Mouse (Mus musculus) ES-Bruce4 (cell line): ENCODE results near the gene Ptprg. TPM values are rescaled to one million over a fixed set of nuclear protein-coding genes. Genes with fewer than 3 reads are reported as not detected.

Source experiments
- H3K27ac ChIP-seq: 2 replicates; pipeline ENCODE4 v1.5.1; 2012; ENCODE audit warnings: low read length, inconsistent platforms; ENCODE audit not compliant: insufficient read depth
- H3K27me3 ChIP-seq: 2 replicates; pipeline ENCODE4 v1.6.1; 2012; ENCODE audit warnings: mild to moderate bottlenecking, low read length, inconsistent platforms; ENCODE audit not compliant: control insufficient read depth, poor library complexity, insufficient read depth, severe bottlenecking
- H3K36me3 ChIP-seq: 2 replicates; pipeline ENCODE4 v1.6.1; 2012; ENCODE audit warnings: inconsistent platforms, mild to moderate bottlenecking, low read length, moderate library complexity; ENCODE audit not compliant: control insufficient read depth, poor library complexity, insufficient read depth, severe bottlenecking
- H3K4me1 ChIP-seq: one replicate; pipeline ENCODE4 v1.8.1; 2011; ENCODE audit warnings: low read length; ENCODE audit not compliant: control insufficient read depth, insufficient read depth
- H3K4me3 ChIP-seq: 2 replicates; pipeline ENCODE4 v1.5.1; 2011; ENCODE audit warnings: low read depth, mild to moderate bottlenecking, low read length
- H3K9ac ChIP-seq: 2 replicates; pipeline ENCODE4 v1.6.1; 2012; ENCODE audit warnings: low read depth, mild to moderate bottlenecking, inconsistent platforms; ENCODE audit not compliant: poor library complexity, severe bottlenecking
- H3K9me3 ChIP-seq: replicated peaks from 2 replicates; pipeline ENCODE4 v1.6.1; 2012; ENCODE audit warnings: mild to moderate bottlenecking, low read length, inconsistent platforms; ENCODE audit not compliant: control insufficient read depth, poor library complexity, insufficient read depth, severe bottlenecking
- CTCF ChIP-seq: IDR thresholded peaks from one replicate; pipeline ENCODE4 v1.8.1; 2011; ENCODE audit warnings: low read depth, low read length
- EP300 ChIP-seq: IDR thresholded peaks from 2 replicates; pipeline ENCODE4 v1.6.1; 2011; ENCODE audit warnings: low read depth, low read length; ENCODE audit not compliant: insufficient read depth
- POLR2A ChIP-seq: IDR thresholded peaks from one replicate; pipeline ENCODE4 v1.8.1; 2011; ENCODE audit warnings: low read length; ENCODE audit not compliant: insufficient read depth
- polyA plus RNA-seq: library from polyadenylated mRNA; stranded (reverse); fragments of >200 nt; gene quantifications from 2 replicates; pipeline ENCODE4 v1.2.4, GENCODE M21; 2011; ENCODE audit warnings: low read depth; ENCODE audit not compliant: missing spikeins, insufficient read depth, insufficient read length

Gene Ptprg
- polyA plus RNA-seq, 1 experiment = 27.4 TPM

GRCm38 (mm10) chr14:12153599-12153998, 600.3 kb downstream of the Ptprg start:
- H3K4me3 ChIP-seq = no peak overlapping the region

GRCm38 (mm10) chr14:12161738-12162310, 608.5 kb downstream of the Ptprg start:
- TF ChIP-seq CTCF (no peak), EP300 (no peak), POLR2A (no peak)
- no peaks in the 10 kb centered on the region for H3K9me3 ChIP-seq
- H3K27me3 ChIP-seq = no peaks in the 10 kb centered on the region
- no peak overlapping the region for H3K4me3 ChIP-seq
- no peaks in the 10 kb centered on the region for H3K4me1 ChIP-seq
- no peaks in the 10 kb centered on the region for H3K36me3 ChIP-seq
- H3K9ac ChIP-seq = no peak overlapping the region
- H3K27ac ChIP-seq = no peak overlapping the region

More at GRCm38 (mm10) chr14:12153599-12153998, 600.3 kb downstream of the Ptprg start:
- no peaks in the 10 kb centered on the region for H3K27me3 ChIP-seq
- H3K9ac ChIP-seq = no peak overlapping the region
- H3K27ac ChIP-seq = no peak overlapping the region
- H3K36me3 ChIP-seq = no peaks in the 10 kb centered on the region
- H3K9me3 ChIP-seq = no peaks in the 10 kb centered on the region
- no peaks in the 10 kb centered on the region for H3K4me1 ChIP-seq
- TF ChIP-seq EP300 (no peak), POLR2A (no peak), CTCF (no peak)

- no peak for TF ChIP-seq CTCF
- no peak for TF ChIP-seq EP300
- TF ChIP-seq POLR2A = no peak
- H3K9me3 ChIP-seq = no peaks in the 10 kb centered on the region
- H3K4me1 ChIP-seq = no peaks in the 10 kb centered on the region
- no peak overlapping the region for H3K9ac ChIP-seq
- no peak overlapping the region for H3K4me3 ChIP-seq
- no peak overlapping the region for H3K27ac ChIP-seq
- H3K36me3 ChIP-seq = no peaks in the 10 kb centered on the region
- H3K27me3 ChIP-seq = no peaks in the 10 kb centered on the region
Measured at GRCm38 (mm10) chr14:12162331-12162854, 609.1 kb downstream of the Ptprg start.

DNA sequence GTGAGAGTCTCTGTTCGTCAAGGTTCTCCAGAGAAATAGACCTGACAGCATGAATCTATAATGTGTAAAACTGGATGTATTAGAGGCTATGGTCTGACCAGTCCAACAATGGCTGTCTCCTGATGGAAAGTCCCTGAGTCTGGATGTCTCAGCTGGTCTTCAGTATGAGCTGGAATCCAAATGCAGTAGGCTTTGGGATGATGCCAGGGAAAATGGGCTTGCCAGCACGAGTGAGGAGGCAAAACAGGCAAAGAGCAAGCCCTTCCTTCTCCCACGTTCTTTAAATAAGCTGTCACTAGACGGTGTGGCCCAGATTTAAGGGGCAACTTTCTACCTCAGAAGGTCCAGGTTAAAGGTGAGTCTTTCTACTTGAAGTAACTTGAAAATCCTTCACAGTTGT, 609.9 kb downstream of the Ptprg start:
- no peaks in the 10 kb centered on the region for H3K9me3 ChIP-seq
- no peak overlapping the region for H3K27ac ChIP-seq
- H3K36me3 ChIP-seq = no peaks in the 10 kb centered on the region
- no peak overlapping the region for H3K4me3 ChIP-seq
- no peak for TF ChIP-seq POLR2A
- no peak for TF ChIP-seq EP300
- H3K27me3 ChIP-seq = no peaks in the 10 kb centered on the region
- H3K9ac ChIP-seq = no peak overlapping the region
- no peaks in the 10 kb centered on the region for H3K4me1 ChIP-seq

DNA sequence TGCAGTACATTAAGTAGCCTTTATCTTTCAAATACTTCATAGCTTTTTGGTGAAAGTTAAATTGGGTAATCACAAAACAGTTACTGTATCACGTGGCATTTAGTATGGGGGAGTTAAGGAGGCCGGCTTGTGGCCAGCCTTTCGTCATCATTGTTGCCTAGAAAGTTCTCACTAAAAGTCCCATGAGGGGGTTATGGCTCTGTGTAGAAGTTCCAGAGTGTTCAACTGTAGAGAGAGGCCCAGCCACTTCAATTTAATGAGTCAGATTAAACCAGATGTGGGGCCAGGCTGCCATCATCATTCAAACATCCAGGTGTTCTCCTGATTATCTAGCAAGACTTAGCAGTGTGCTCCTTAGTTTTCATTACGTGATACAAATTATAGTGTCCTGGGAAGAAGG, 613.9 kb downstream of the Ptprg start:
- no peak overlapping the region for H3K9ac ChIP-seq
- no peaks in the 10 kb centered on the region for H3K36me3 ChIP-seq
- TF ChIP-seq CTCF (no peak), POLR2A (no peak), EP300 (no peak)
- H3K27me3 ChIP-seq = no peaks in the 10 kb centered on the region
- H3K4me3 ChIP-seq = no peak overlapping the region
- no peak overlapping the region for H3K27ac ChIP-seq
- H3K9me3 ChIP-seq = no peaks in the 10 kb centered on the region
- no peaks in the 10 kb centered on the region for H3K4me1 ChIP-seq

GRCm38 (mm10) chr14:12167651-12168050, 614.3 kb downstream of the Ptprg start:
- Histone ChIP-seq H3K9me3 (no peaks in the 10 kb centered on the region), H3K27ac (no peak overlapping the region), H3K36me3 (no peaks in the 10 kb centered on the region), H3K27me3 (no peaks in the 10 kb centered on the region), H3K4me3 (no peak overlapping the region), H3K9ac (no peak overlapping the region), H3K4me1 (no peaks in the 10 kb centered on the region)
- TF ChIP-seq EP300 = no peak
- TF ChIP-seq POLR2A = no peak
- no peak for TF ChIP-seq CTCF
